Mouse (Mus musculus) megakaryocyte, embryonic 14.5 days (primary cell): ENCODE data around the gene Dock7. TPM values are rescaled to one million over a fixed set of nuclear protein-coding genes. Genes with fewer than 3 reads are reported as not detected.
A peak's percentile ranks its signal among the peaks of the same experiment; 100 is the strongest.

Experiments used
- H3K27me3 ChIP-seq: replicated peaks from 2 replicates; pipeline ENCODE3; 2012; ENCODE audit warnings: inconsistent platforms
- H3K36me3 ChIP-seq: replicated peaks from 2 replicates; pipeline ENCODE3; 2012; ENCODE audit warnings: low read length, inconsistent platforms, mixed read lengths
- H3K4me1 ChIP-seq: 2 replicates; pipeline ENCODE4 v1.6.1; 2012; ENCODE audit warnings: inconsistent platforms
- H3K4me3 ChIP-seq: replicated peaks from 2 replicates; pipeline ENCODE3; 2012; ENCODE audit warnings: moderate library complexity, mild to moderate bottlenecking, inconsistent platforms
- H3K9me3 ChIP-seq: 2 replicates; pipeline ENCODE4 v1.6.1; 2012; ENCODE audit warnings: inconsistent platforms
- FLI1 ChIP-seq: IDR thresholded peaks from 2 replicates; pipeline ENCODE4 v1.6.1; 2012; ENCODE audit warnings: low read length, inconsistent platforms, mixed read lengths
- GATA1 ChIP-seq: IDR thresholded peaks from 3 replicates; pipeline ENCODE4 v1.6.1; 2012; ENCODE audit warnings: mixed read lengths, low read length, inconsistent platforms, borderline replicate concordance
- polyA plus RNA-seq: library from polyadenylated mRNA; stranded (reverse); fragments of >175 nt; gene quantifications from 2 replicates; pipeline ENCODE4 v1.2.3, GENCODE M21; 2012; ENCODE audit warnings: low replicate concordance; ENCODE audit not compliant: insufficient read depth

The Dock7 gene
- polyA plus RNA-seq, 1 experiment = 0.41 TPM

GRCm38 (mm10) chr4:99123546-99123945, 2.8 kb upstream of the Dock7 start:
- H3K9me3 ChIP-seq = no peaks in the 10 kb centered on the region
- H3K4me1 ChIP-seq = peaks cover 15% of the 10 kb centered on the region
- H3K27me3 ChIP-seq = peaks cover 29% of the 10 kb centered on the region
- H3K4me3 ChIP-seq = no peak overlapping the region
- TF ChIP-seq GATA1 = no peak
- no peak for TF ChIP-seq FLI1
- H3K36me3 ChIP-seq = no peaks in the 10 kb centered on the region

GRCm38 (mm10) chr4:99122786-99123185, 2.1 kb upstream of the Dock7 start:
- no peaks in the 10 kb centered on the region for H3K9me3 ChIP-seq
- H3K4me1 ChIP-seq = peaks cover 15% of the 10 kb centered on the region
- H3K4me3 ChIP-seq = no peak overlapping the region
- H3K27me3 ChIP-seq = peaks cover 29% of the 10 kb centered on the region
- TF ChIP-seq FLI1 = no peak
- no peak for TF ChIP-seq GATA1
- H3K36me3 ChIP-seq = no peaks in the 10 kb centered on the region

- H3K4me3 ChIP-seq = no peak overlapping the region
- H3K27me3 ChIP-seq = peaks cover 29% of the 10 kb centered on the region
- peaks cover 15% of the 10 kb centered on the region for H3K4me1 ChIP-seq
- H3K9me3 ChIP-seq = no peaks in the 10 kb centered on the region
- no peaks in the 10 kb centered on the region for H3K36me3 ChIP-seq
- TF ChIP-seq GATA1 (no peak), FLI1 (no peak)
Measured at GRCm38 (mm10) chr4:99122047-99122446, 1.3 kb upstream of the Dock7 start.

- Histone ChIP-seq H3K27me3 (peaks cover 29% of the 10 kb centered on the region), H3K9me3 (no peaks in the 10 kb centered on the region), H3K4me1 (peaks cover 15% of the 10 kb centered on the region), H3K4me3 (peak overlapping the region; percentile 93), H3K36me3 (no peaks in the 10 kb centered on the region)
- no peak for TF ChIP-seq FLI1
- no peak for TF ChIP-seq GATA1
Measured at GRCm38 (mm10) chr4:99121123-99121755, 524 bp upstream of the Dock7 start.

- H3K9me3 ChIP-seq = no peaks in the 10 kb centered on the region
- peaks cover 15% of the 10 kb centered on the region for H3K4me1 ChIP-seq
- peak overlapping the region; percentile 44 for H3K4me3 ChIP-seq
- H3K27me3 ChIP-seq = peaks cover 29% of the 10 kb centered on the region
- no peak for TF ChIP-seq FLI1
- TF ChIP-seq GATA1 = no peak
- no peaks in the 10 kb centered on the region for H3K36me3 ChIP-seq
Measured at GRCm38 (mm10) chr4:99119051-99119450, 1.7 kb downstream of the Dock7 start.

GRCm38 (mm10) chr4:99115797-99116196, 4.9 kb downstream of the Dock7 start:
- H3K36me3 ChIP-seq = no peaks in the 10 kb centered on the region
- peaks cover 13% of the 10 kb centered on the region for H3K27me3 ChIP-seq
- no peak overlapping the region for H3K4me3 ChIP-seq
- H3K9me3 ChIP-seq = no peaks in the 10 kb centered on the region
- peaks cover 20% of the 10 kb centered on the region for H3K4me1 ChIP-seq
- no peak for TF ChIP-seq FLI1
- no peak for TF ChIP-seq GATA1

GRCm38 (mm10) chr4:99111670-99112069, 9.0 kb downstream of the Dock7 start:
- Histone ChIP-seq H3K27me3 (no peaks in the 10 kb centered on the region), H3K4me1 (peaks cover 17% of the 10 kb centered on the region), H3K4me3 (no peak overlapping the region), H3K36me3 (no peaks in the 10 kb centered on the region), H3K9me3 (no peaks in the 10 kb centered on the region)
- TF ChIP-seq GATA1 (no peak), FLI1 (no peak)

- H3K4me1 ChIP-seq = peaks cover 17% of the 10 kb centered on the region
- TF ChIP-seq GATA1 (no peak), FLI1 (no peak)
- H3K4me3 ChIP-seq = no peak overlapping the region
- H3K36me3 ChIP-seq = no peaks in the 10 kb centered on the region
- H3K27me3 ChIP-seq = no peaks in the 10 kb centered on the region
- H3K9me3 ChIP-seq = no peaks in the 10 kb centered on the region
Measured at GRCm38 (mm10) chr4:99108817-99109216, 11.9 kb downstream of the Dock7 start.

- Histone ChIP-seq H3K36me3 (no peaks in the 10 kb centered on the region), H3K27me3 (no peaks in the 10 kb centered on the region), H3K4me1 (peaks cover 4% of the 10 kb centered on the region), H3K9me3 (no peaks in the 10 kb centered on the region), H3K4me3 (no peak overlapping the region)
- TF ChIP-seq FLI1 (no peak), GATA1 (no peak)
Measured at GRCm38 (mm10) chr4:99102846-99103245, 17.9 kb downstream of the Dock7 start.

GRCm38 (mm10) chr4:99100724-99101123, 20.0 kb downstream of the Dock7 start:
- H3K9me3 ChIP-seq = no peaks in the 10 kb centered on the region
- H3K27me3 ChIP-seq = no peaks in the 10 kb centered on the region
- H3K4me3 ChIP-seq = no peak overlapping the region
- H3K36me3 ChIP-seq = no peaks in the 10 kb centered on the region
- H3K4me1 ChIP-seq = peaks cover 3% of the 10 kb centered on the region; the same call in 1 of the 2 replicates
- TF ChIP-seq GATA1 (no peak), FLI1 (no peak)

GRCm38 (mm10) chr4:99091777-99092176, 28.9 kb downstream of the Dock7 start:
- H3K36me3 ChIP-seq = no peaks in the 10 kb centered on the region
- H3K9me3 ChIP-seq = 0 out of 2 replicates have a peak, but pooled peaks cover 3% of the 10 kb centered on the region
- H3K27me3 ChIP-seq = no peaks in the 10 kb centered on the region
- H3K4me1 ChIP-seq = 0 out of 2 replicates have a peak, but pooled peaks cover 3% of the 10 kb centered on the region
- no peak overlapping the region for H3K4me3 ChIP-seq
- no peak for TF ChIP-seq GATA1
